Mouse (Mus musculus): ENCODE measurements around the gene Cacng3.

Cacng3 gene

DNA sequence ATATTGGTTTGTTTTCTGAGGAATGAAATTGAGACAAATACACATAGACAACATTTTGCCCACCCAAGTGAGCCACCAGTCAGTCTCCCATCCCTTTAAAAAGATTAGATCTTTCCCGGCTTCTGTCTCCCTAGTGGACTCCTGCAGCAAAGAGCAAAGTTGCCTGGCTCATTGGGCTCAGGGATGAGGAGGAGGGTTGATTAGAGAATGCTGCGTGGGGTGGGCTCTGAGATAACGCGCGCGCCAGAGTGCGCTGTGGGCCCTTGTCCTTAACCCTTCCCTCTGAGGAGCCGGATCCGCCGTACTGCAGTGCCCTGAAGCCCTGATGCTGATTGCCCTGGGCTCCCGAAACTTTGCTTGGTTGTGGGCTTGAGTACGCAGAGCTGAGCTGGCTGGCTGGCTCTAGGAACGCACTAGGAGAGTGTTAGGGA lies at the start of gene Cacng3:
Gene Cacng3 (plus strand): TSS at position 51 of the 431 bp plus-strand sequence.
- peak; percentile 4 for DNase-seq (ENCODE audit: low spot score)

DNA sequence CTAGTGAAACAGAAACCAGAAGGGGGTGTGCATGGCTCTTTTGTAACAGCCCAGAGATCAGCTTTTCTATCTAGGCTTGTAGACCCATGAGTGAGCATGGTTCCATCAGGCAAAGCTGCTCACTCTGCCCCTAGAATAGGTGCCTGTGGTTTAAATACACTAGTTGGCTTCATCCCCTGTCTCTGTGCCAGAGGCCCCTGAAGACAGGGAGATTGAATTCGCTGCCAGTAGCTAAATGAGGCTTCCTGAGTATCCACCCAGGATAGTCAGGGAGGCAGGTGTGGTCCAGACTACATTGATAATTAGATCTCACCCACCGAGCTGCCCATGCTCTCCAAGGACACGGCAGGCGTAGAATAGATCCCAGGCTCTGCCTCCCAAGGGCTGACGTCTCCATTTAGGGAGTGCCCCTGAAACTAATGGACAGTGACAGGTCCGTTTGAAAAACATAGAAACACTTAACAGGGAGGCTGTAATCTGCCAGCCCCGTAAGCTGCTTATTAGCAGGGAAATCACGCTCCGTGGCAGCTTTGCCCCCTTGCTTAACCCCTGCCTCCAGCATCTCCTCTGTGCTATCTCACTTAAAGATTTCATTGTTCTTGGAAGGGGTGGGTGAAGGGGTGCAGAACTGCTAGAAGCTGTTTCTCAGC lies 48.0 kb upstream of the Cacng3 start:
- DNase-seq (ENCODE audit: low spot score) = no peak

DNA sequence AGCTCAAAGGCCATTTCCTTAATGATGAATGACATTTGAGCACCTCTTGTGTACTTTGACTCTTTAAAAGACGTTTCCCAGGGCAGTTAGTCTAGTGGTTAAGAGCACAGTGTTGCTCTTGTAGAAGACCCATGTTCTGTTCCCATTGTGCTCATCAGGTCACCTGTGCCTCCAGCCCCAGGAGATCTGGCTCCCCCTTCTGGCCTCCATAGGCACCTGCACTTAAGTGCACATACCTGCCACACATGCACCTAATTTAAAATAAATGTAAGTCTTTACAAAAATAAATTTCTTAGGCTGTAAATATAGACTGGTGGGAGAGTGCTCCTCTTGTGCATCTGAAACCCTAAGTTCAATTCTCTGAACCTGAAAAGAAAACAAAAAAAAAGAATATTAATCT lies 46.5 kb upstream of the Cacng3 start:
- no peak for DNase-seq (ENCODE audit: low spot score)

DNA sequence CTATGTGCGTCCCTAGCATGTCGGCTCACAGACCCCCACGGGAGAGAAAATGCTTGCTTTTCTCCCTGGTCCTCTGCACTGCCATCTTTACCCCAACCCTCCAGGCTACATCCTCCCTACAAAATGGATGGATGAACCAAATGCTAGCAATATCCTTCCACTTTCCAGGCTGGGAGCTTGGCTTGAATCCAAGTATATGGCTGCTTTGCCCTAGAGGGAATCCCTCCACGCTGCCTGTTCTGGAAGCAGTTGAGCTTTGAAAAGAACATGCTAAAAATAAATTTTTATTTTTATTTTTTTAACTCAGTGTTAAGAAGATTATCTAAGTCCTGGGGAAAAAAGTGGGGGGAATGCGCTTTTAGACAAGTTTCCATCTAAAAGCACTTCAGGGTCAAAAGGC lies 42.2 kb upstream of the Cacng3 start:
- DNase-seq (ENCODE audit: low spot score) = no peak

DNA sequence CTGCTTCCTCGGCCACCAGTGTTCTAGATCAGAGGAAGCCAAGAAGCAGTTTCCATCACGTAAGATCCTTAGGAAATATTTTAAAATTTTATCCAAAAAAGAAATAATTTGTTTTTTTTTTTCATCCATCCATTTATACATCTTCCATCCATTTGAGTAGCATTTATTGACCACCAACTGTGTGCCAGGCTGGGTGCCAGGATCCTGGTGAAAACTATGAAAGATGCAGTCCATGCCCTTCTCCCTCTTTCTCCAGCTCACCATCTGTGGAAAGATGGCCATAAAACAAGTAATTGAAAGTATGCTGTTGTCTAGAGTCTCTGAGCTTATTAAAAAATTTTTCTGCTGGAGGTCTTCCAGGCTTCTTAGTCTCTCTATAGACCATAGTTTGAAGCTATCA lies 39.9 kb upstream of the Cacng3 start:
- no peak for DNase-seq (ENCODE audit: low spot score)

DNA sequence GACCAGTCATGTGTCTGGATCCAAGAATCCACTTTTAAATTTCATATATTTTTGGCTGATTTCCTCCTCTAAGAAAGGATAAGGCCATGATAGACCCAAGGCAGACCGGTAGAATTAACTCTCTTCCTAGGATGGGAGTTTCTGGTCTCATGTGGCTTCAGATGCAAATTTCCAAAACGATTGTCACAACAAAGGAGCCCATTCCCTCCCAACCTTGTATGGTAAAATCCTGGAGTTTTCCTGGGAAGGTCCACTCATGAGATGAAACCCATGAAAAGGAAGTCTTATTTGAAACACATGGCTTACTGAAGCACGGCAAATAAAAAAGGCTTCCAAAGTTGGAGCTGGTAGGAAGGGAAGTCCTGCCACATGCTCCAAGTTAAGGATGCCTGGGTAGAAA lies 39.1 kb upstream of the Cacng3 start:
- no peak for DNase-seq (ENCODE audit: low spot score)

DNA sequence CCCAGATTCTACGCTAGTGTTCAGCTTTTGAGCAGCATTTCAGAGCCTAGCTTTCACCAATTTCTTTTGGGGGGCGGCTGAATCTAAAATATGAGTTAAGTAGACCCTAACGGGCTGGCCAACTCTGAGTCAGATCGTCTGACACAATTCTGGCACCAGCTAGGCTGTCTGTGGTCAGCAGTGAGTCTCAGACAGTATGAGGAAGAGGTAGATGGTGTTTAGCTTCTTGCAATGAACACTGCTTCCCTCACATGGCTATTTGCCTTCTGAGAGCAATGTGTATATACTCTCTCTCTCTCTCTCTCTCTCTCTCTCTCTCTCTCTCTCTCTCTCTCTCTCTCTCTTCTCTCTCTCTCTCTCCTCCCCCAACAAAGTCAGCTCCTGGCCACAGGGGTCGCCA lies 37.3 kb upstream of the Cacng3 start:
- no peak for DNase-seq (ENCODE audit: low spot score)

DNA sequence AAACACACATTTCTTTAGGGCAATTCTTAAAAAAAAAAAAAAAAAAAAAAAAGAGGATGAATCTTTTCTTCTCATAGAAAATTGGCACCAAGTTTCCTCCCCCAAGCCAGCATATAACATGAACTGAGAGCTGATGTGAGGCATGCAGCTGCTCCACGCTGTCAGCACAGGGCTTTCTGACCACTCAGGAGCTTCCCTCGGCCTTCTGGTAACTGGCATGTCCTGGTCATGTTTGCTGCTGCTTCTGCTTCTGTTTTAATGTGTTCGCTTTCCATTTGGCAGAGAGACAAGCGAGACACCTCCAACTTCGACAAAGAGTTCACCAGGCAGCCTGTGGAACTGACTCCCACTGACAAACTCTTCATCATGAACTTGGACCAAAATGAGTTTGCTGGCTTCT lies 36.8 kb upstream of the Cacng3 start:
- no peak for DNase-seq (ENCODE audit: low spot score)

DNA sequence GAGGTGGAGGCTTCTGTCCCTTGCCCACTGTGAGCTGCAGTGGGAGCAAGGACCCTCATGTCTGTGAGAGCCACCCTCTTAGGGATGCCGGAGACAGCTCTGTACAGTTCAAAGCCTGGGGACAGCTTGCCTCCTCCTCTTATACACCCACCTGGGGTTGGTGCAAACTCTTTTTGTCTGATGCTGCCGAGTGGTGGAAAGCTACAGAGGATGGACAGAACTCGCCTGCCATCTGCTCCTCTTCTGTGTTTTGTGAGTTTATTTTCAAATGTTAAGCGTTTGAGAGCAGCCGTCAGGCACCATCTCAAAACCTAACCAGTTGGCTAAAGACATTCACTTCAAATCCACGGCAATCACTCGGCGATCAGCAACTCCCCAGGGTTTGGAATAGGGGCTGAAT lies 26.6 kb upstream of the Cacng3 start:
- no peak for DNase-seq (ENCODE audit: low spot score)

DNA sequence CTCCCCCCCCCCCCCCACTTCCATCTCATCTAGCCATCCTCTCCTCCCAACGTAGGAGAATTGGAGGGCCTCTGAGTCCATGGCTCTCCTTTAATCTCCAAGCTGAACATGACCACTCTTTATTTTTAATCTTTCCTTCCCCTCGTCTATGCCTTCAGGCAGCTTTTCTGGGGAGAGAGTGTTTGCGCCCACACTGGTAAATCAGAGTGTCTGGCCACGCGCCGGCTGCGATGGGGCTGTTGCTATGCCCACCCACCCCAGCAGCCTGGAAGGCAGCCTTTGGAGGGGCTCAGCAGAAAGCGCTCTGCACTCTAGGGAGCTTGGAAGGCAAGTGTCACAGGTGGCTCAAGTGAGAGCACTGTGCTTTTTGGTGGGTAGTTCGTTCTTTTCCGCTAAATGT lies 21.0 kb upstream of the Cacng3 start:
- no peak for DNase-seq (ENCODE audit: low spot score)

DNA sequence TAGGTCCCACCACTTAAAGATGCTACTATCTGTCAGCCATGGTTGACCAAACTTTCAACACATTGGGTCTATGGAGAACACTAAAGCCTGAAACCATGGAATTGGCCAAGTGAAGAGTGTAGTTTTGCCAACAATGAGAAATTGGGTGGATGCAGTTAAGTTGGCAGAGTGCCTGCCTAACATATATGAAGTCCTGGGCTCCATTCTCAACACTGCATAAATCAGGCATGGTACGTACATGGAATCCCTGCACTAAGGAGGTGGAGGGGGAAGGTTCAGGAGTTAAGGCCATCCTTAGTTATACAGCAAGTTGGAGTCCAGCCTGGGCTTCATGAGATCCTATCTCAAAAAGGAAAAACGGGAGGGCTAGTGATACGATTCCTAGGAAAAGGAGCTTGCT lies 17.8 kb upstream of the Cacng3 start:
- DNase-seq (ENCODE audit: low spot score) = no peak

DNA sequence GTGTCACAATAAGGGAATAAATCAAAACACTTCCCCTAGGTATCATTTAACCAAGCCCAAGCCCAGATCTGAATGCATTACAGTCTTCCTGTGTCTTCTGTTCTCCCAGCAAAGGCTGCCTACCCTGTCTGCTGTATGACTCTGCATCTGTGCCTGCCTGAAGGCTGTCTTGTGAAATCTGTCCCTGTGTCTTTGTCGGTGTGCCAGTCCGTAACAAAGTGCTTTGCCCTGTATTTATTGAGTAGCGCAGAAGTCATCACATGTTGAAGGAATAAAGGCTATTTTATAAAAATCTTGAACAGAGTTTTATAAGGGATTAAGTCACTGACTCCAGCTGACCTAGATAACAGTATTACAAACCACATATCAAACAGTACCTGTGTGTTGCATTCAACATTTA lies 13.6 kb upstream of the Cacng3 start:
- DNase-seq (ENCODE audit: low spot score) = no peak

DNA sequence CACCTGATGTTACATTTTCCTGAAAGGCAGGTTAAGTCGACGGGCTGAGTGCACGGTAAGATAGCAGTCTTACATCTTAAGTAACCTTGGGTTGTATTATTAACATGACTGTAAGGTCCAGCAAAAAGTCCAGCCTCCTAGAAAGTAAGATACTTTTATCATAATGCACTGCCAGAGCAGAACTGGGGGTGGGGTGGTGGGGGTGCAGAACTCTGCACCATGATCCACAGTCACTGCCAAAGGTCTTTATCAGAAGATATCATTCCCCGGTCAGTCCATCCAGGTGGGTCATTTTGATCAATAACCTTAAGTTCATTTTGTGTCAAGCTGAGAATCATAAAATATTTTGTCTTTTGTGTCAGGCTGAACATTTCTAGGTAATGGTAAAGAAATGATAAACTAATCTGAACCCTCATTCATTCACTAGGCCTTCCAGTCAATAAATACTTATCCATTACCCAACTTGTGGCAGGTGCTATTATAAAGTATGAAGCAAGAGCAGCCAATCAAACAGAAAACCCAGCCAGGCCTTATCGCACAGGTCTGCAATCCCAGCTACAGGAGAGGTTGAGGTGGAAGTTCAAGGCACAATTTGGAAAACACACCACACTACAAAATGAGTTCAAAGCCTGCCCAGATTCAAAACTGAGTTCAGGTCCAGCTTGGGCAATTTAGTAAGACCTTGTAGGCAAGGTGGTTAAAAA lies 12.7 kb upstream of the Cacng3 start:
- DNase-seq (ENCODE audit: low spot score) = no peak

DNA sequence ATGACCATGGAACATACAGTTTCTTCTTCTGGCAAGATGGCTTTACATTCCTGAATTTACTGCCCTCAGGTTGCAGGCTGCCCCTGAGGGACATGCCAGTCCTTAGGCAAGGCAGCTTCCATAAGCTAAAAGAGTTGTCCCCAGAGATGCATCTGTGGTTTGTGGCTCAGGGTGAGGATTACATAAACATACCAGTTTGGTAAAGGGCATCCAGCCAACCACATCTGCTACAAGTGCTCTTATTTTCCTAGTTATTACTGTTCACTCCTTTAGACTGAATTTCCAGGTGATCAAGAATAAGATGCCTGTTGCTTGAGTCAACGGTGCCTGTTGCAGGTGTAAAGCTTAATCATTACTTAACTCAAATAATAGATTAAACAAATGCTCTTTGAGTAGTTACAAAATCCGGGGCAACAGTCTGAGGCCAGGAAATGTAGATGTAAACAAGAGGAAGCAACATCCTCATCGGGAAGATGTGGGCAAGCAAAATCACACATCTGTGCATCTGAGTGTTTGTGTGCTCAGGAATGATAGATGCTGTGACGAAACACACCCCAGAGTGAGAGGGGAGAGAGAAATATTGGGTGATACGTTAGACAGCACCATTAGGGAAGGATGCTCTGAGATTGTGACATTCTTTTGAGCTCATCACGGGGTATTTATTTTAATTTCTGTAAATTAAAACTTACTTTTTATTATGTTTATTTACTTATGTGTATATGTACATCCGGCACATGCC lies 4.8 kb upstream of the Cacng3 start:
- DNase-seq (ENCODE audit: low spot score) = no peak

DNA sequence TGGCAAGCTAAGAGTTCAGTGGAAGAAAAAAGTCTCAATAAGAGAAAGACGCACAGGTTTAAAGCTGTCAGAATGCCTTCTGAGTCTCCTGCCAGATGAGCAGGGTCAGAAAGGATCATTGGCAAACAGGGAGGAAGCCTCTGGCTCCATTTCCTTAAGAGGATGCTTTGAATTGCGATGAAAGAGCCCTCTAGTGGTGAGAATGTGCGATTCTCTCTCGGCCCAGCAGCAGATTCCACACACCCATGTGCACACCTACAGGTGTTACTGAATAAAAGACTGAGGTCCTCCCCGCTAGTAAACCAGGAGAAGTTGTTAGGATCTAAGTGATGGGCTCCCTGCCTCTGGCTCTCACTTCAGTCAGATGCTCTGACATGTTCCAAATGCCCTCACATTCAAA lies 2.4 kb upstream of the Cacng3 start:
- no peak for DNase-seq (ENCODE audit: low spot score)

DNA sequence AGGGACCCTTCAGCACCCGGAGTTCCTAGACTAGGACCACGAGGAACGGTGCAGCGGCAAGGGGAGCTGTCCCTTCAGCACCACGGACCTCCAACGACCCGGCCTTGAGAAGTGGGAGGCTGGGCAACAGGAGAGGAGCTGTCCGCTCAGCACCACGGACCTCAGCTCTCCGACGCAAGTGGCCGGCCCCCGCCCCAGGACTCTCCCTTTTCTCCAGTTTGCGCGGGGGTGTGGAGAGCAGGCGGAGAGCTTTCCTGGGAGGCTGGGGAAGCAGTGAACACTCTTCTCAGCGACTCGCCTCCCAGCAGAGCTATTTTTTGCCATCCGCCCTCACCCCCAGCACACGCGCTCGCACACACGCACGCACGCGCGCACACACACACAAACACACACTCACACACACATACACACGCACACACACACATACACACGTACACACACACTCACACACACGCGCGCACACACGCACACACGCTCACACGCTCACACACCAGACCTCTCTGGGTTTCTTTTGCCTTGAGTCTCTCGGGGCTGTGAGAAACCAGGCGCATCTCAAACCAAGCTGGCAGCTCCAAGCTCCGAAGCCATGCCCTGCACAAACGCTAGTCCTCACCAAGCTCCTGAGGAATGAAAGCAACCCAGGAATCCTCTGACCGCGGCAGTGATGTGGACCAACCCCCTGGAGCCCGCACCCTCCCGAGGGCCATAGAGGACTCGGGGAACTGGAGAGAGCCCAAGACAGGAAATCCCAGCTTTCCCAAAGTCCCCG lies 765 bp downstream of the Cacng3 start:
- DNase-seq (ENCODE audit: low spot score) = peak; percentile 89

DNA sequence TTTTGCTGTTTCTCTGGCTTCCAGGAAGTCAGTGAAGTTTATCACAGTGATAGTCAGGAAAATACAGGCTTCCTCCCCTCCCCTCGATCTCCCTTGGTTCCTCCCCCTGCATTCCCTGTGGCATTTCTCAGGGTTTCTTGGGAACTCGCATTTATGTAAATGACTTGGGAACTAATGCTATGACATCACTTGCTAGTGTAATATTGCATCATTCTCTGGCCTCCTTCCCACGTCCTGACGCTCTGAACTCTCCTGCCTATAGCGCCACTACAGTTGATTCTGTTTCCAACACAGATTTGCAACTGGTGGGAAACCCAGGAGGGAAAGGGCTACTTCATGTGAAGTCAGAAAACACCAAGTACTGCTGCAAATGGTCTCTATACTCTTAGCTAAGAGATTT lies 2.7 kb downstream of the Cacng3 start:
- no peak for DNase-seq (ENCODE audit: low spot score)

DNA sequence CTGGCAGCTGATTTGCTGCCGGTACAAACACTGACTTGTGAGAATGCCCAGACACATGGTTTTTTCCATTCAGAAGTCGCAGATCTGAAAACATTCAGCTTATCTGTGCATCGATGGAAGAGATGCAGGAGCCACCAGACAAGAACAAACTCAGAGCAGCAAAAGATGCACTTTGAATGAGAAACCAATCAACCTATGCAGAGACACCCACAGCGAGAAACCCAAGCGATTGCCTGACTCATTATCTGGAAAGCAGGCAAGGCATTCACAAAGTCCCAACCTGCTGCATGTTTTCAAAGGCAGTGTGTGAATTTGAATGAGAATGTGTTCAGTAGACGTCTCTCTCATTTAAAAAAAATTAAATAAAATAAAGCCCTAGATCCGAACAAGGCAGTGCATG lies 4.9 kb downstream of the Cacng3 start:
- DNase-seq (ENCODE audit: low spot score) = no peak

DNA sequence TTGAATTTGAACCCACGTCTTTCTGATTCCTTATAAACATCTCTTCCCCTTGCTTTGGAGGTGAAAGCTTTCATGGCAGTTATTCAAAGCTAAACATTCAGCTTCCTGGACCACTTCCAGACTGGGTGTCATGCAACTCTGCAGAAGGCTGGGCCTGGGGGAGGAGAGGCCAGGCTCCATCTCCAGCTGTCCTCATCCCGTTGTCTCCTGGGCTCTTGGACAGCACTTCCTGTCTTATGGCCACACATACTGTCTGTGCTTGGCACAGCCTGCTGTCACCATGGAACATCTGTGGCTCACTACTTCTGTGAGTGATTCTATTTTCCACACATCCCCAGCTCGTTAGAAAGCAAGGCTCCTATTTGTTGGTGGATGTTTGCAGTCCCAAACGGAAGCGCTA lies 31.5 kb downstream of the Cacng3 start:
- no peak for DNase-seq (ENCODE audit: low spot score)

DNA sequence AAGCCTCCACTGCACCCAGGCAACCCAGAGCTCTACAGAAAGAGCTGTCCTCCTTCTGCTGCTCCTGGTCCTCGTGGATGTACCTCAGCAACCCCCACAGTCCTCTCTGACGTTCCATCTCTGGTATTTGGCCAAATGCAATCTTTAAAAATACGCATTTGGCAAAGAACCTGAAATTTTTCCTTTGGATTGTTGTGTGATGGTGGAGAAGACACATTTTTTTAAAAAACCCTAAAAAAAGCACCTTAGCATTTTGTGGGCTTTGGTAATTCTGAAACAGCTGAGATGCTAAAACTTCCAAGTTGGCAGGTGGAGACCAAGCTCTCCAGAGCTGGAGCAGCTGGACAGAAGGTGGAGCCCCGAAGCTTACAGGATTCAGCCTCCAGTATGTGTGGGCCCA lies 32.2 kb downstream of the Cacng3 start:
- no peak for DNase-seq (ENCODE audit: low spot score)

DNA sequence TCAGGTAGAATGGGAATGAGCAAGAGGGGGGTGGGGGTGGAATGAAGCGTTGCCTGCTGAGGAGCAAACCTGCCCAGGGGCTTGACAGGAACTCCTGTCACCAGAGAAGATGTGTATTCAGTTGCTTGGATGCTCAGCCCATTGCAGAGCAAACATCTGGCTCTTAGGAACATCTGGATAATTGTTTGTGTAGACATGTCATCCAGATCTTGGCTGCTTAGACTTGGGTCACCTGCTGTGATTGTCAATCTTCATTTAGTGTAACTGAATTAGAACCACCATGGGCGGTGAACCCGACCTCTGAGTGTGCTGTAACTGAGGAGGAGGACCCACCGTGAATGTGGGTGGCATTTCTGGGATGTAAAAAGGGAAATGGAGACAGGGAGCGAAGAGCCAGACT lies 36.4 kb downstream of the Cacng3 start:
- no peak for DNase-seq (ENCODE audit: low spot score)

DNA sequence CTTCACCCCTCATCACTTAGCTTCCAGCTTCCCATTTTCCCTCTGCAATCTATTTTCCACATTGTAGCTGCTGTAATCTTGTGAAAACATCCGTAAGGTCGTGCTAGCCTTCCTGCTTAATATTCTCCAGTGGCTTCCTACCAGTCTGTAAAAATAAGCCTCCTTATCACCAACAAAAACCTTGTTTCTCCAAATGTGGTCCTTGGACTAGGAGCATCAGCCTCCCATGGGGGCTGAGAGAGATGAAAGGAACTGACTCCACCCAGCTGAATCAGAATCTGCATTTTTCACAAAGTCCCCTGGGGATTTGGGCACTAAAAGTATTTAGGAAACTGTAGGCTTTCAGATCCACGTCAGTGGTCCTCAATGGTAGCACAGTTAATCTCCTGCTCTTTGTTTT lies 46.0 kb downstream of the Cacng3 start:
- DNase-seq (ENCODE audit: low spot score) = no peak

DNA sequence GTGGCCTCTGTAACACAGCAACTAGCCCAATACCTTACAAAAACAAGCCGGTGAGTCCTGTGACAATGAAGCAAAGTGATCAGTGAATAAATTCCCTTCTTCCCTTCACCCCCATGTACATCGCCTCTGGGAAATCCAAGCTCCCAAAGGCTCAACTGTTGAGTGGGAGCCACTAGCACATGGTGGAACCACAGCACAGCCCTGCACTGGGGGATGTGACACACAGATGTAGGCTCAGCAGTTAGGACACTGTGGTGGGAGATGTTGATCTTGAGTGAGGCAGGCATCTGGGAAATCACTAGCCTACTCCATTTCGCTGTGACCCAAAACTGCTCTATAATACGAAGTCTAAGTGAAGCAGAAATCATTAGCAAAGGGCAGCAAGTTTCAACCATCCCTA lies 48.2 kb downstream of the Cacng3 start:
- DNase-seq (ENCODE audit: low spot score) = no peak
